Mouse (Mus musculus) splenic B cell, adult 2 months (primary cell): ENCODE data around the gene Cep57.
A peak's percentile ranks its signal among the peaks of the same experiment; 100 is the strongest.

Experiments used
- DNase-seq: peaks from one replicate; pipeline ENCODE4 v3.0.0-alpha.2; 2011; ENCODE audit warnings: low read depth, low spot score
- H3K27me3 ChIP-seq: 2 replicates; pipeline ENCODE4 v1.6.1; 2012; ENCODE audit warnings: mild to moderate bottlenecking, low read length, moderate library complexity, mixed read lengths; ENCODE audit not compliant: control insufficient read depth, poor library complexity, insufficient read depth, severe bottlenecking
- H3K36me3 ChIP-seq: 2 replicates; pipeline ENCODE4 v1.6.1; 2012; ENCODE audit warnings: mild to moderate bottlenecking, low read length, moderate library complexity, mixed read lengths; ENCODE audit not compliant: control insufficient read depth, poor library complexity, insufficient read depth, severe bottlenecking

Gene Cep57

DNA sequence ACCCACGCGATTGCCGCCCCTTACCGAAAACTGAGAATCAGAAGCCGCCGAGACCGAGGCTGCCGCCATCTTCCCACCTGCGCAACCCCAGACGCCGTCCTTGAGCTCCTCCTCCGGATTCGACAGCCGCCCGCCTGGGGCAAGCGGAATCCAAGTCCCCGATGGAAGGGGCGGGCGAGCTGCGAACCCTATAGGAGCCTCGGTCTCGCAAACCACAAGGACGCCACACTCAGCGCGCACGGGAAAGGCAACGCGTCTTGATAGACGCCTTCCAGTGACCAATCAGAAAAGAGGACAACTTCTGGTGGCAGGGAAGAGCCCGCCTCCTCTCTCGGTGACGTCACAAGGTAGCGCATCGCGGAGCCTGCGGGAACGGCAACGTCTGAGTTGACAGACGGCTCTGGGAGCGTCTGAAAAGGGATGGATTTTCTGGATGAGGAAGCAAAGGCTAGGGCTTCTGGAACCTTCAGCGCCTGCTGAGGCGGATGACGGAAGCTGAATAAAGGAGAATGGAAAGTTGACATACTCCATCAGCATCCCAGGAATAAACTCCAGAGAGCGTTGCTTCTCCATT is at the start of gene Cep57:
Gene Cep57 (minus strand): TSS at position 276 of the 574 bp plus-strand sequence.
- DNase-seq = peak; percentile 97
- peaks cover under 1% of the 10 kb centered on the region for H3K36me3 ChIP-seq
- H3K27me3 ChIP-seq = no peaks in the 10 kb centered on the region

- no peaks in the 10 kb centered on the region for H3K27me3 ChIP-seq
- no peak for DNase-seq
- no peaks in the 10 kb centered on the region for H3K36me3 ChIP-seq
Observed at GRCm38 (mm10) chr9:13875340-13875739, 48.4 kb upstream of the Cep57 start.

DNA sequence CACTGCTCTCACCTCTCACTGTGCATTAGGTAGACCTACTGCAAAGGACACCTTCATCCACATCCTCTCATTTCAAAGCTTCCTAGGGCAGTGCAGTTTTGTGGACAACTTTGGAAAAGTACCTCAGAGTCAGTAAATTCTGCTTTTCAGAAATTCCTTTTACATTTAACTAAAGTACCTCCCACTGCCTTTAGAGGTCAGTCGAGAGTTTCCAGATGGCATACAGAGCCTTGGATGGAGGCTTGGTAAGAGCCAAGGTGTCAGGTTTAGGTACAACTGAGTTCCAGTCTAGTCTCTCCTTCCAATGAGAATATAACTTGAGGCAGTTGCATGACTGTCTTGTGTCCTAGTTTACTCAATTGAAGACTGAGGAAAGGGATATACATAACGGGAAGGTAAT is 47.5 kb upstream of the Cep57 start:
- Histone ChIP-seq H3K27me3 (no peaks in the 10 kb centered on the region), H3K36me3 (no peaks in the 10 kb centered on the region)
- peak; percentile 55 for DNase-seq

DNA sequence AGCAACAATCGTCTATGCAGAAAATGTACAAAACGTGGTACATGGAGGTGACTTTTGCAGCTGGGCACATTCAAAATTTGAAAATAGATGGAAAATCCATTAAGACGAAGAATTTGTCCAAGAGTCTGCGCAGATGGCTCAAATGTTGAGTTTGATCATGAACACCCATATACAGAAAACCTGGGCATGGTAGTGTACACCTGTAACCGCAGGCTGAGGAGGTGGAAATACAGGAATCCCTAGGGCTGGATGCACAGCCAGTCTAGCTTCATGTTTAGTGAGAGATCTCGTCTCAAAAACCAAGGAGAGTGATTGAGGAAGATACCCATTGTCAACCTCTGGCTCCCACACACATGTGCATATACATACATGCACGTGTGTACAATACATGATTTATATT is 44.7 kb upstream of the Cep57 start:
- H3K36me3 ChIP-seq = no peaks in the 10 kb centered on the region
- H3K27me3 ChIP-seq = no peaks in the 10 kb centered on the region

GRCm38 (mm10) chr9:13867646-13868045 is 40.7 kb upstream of the Cep57 start:
- DNase-seq = no peak
- Histone ChIP-seq H3K36me3 (no peaks in the 10 kb centered on the region), H3K27me3 (no peaks in the 10 kb centered on the region)

More for the DNA sequence above, 44.7 kb upstream of the Cep57 start:
- no peak for DNase-seq

GRCm38 (mm10) chr9:13856777-13857176 is 29.9 kb upstream of the Cep57 start:
- Histone ChIP-seq H3K27me3 (no peaks in the 10 kb centered on the region), H3K36me3 (no peaks in the 10 kb centered on the region)
- no peak for DNase-seq

DNA sequence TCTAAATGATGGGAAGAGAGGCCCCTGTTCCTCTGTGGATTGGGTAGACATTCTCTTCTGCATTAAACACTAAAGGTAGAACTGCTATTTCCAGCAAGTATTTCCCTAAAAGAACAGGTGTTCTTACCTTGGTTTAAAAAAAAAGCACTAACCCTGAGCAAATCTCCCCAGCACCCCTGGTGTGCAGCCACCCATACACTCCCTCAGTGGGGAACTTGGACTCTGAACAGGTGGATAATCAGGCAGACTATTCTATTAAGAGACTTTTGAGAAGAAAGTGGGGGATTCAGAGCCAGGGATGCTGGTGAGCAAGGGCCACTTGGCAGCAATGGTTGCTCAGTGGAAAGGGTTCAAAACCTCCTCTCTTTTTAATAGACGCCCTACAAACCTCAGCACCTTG is 29.3 kb upstream of the Cep57 start:
- H3K27me3 ChIP-seq = no peaks in the 10 kb centered on the region
- no peaks in the 10 kb centered on the region for H3K36me3 ChIP-seq
- no peak for DNase-seq

DNA sequence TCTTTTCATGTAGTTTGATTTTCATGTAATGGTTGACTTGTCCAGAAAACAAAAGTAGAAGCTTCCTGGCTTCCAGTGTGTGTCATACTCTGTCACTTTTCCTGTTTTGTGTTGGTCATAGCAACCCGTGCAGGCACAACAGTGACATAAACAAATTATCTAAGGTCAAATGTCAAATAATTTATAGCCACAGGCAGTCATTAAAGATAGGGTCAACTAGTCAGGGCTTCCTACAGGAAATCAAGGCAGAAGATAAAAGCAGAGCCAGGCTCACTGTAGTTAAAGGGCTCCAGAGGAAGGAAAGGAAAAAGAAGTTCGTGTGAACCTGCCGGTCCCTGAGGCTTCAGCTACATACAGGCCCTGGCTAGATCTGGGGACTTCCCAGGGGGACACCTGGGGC is 27.0 kb upstream of the Cep57 start:
- H3K36me3 ChIP-seq = no peaks in the 10 kb centered on the region
- no peaks in the 10 kb centered on the region for H3K27me3 ChIP-seq
- DNase-seq = no peak

- DNase-seq = peak; percentile 68
- H3K27me3 ChIP-seq = no peaks in the 10 kb centered on the region
- H3K36me3 ChIP-seq = peaks cover 6% of the 10 kb centered on the region; the same call in 1 of the 2 replicates
Observed at GRCm38 (mm10) chr9:13848481-13849480, 21.9 kb upstream of the Cep57 start.

GRCm38 (mm10) chr9:13847591-13847990 is 20.7 kb upstream of the Cep57 start:
- peaks cover 11% of the 10 kb centered on the region; the same call in 1 of the 2 replicates for H3K36me3 ChIP-seq
- no peak for DNase-seq
- no peaks in the 10 kb centered on the region for H3K27me3 ChIP-seq

DNA sequence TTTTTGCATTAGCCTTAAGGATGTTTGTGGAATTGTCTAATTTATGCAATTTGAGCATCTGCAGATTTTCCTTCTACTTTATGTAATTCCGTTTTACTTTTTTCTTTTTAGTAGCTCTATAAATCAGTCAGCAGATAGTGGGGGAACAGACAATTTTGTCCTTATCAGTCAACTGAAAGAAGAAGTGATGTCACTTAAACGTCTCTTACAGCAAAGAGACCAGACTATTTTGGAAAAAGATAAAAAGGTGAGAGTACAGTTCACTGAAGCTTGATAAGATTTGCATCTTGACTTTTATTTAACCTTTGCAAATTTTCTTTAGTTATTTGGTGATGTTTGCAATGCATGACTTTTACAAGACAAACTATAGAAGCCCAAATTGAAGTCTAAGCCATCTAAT is 9.8 kb upstream of the Cep57 start:
- H3K36me3 ChIP-seq = peaks cover 20% of the 10 kb centered on the region; the same call in 1 of the 2 replicates
- no peaks in the 10 kb centered on the region for H3K27me3 ChIP-seq
- DNase-seq = peak; percentile 71

DNA sequence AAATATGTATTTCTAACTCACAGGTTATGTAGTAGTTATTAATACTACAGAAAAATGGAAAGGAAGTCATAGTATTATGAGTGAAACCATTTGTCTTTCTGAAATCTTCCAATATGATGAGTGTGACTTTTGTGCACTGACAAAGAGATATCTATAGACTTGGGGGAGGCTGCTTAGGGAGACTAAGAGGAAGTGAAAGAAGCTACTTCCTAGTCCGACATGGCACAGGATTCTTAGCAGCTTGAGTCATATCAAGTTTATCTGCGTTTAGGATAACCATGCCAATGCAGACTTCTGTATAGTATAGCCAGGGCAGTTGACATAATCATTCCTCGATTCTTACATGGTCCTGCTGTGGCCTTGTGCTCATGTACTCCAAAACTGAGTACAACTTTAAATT is 8.3 kb upstream of the Cep57 start:
- H3K36me3 ChIP-seq = peaks cover 18% of the 10 kb centered on the region
- DNase-seq = peak; percentile 78
- H3K27me3 ChIP-seq = no peaks in the 10 kb centered on the region

GRCm38 (mm10) chr9:13828087-13828441 is 1.2 kb upstream of the Cep57 start:
- peaks cover 6% of the 10 kb centered on the region for H3K36me3 ChIP-seq
- no peaks in the 10 kb centered on the region for H3K27me3 ChIP-seq
- DNase-seq = no peak

DNA sequence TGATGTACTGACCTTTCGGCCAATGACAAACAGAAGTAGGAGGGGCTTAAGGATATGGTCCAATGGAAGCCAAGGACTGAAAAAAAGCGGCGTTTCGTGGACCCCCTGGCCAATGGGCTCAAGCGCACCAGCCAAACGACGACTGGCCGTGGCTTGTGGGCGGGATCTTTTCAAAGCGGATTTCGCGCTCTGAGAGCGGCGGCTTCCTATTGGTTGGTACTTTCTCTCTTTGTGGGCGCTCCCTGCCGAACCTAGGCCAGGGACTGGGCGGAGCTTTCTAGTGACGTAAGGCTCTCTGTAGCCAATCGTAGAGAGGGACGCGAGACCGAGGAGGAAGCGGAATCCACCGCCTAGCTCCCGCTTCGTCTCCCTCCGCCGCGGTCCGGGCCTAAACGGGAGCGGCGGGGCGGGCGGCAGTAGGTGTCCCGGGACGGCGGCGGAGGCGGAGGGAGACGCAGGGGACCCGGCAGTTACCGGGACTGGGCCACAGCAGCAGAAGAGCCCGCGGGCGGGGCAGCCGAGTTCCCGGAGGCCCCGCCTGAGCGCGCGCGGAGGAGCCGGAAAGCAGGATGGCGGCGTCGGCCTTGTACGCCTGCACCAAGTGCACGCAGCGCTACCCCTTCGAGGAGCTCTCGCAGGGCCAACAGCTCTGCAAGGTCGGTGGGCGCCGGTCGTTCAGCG is 639 bp upstream of the Cep57 start, which contains the start of gene Fam76b:
Gene Fam76b (plus strand): TSS at position 311 of the 681 bp plus-strand sequence.
- H3K36me3 ChIP-seq = peaks cover 4% of the 10 kb centered on the region
- H3K27me3 ChIP-seq = no peaks in the 10 kb centered on the region
- DNase-seq = peak; percentile 100

GRCm38 (mm10) chr9:13826391-13826805 is 509 bp downstream of the Cep57 start:
- H3K36me3 ChIP-seq = no peaks in the 10 kb centered on the region; the same call in 1 of the 2 replicates
- H3K27me3 ChIP-seq = no peaks in the 10 kb centered on the region
- DNase-seq = peak; percentile 77
